Mouse (Mus musculus): ENCODE measurements around the gene Adgrl3. TPM values are rescaled to one million over a fixed set of nuclear protein-coding genes. Genes with fewer than 3 reads are reported as not detected.
A peak's percentile ranks its signal among the peaks of the same experiment; 100 is the strongest.

The Adgrl3 gene
- polyA plus RNA-seq, 1 experiment from 2014 or later = 34.6 TPM

- H3K27me3 ChIP-seq = peaks cover 30% of the 10 kb centered on the region
- WGBS = 83% methylated on average over 4 of the region's 4 CpGs
- no peak overlapping the region for H3K27ac ChIP-seq
- H3K9ac ChIP-seq = no peak overlapping the region
- ATAC-seq (ENCODE audit: low FRiP score) = no peak
- no peaks in the 10 kb centered on the region for H3K36me3 ChIP-seq (replicated peaks)
- no peak overlapping the region for H3K4me2 ChIP-seq
- no peaks in the 10 kb centered on the region; the same call in 1 of the 2 replicates for H3K4me1 ChIP-seq
- H3K9me3 ChIP-seq = no peaks in the 10 kb centered on the region
- H3K4me3 ChIP-seq (replicated peaks) = no peak overlapping the region
These were observed 654.5 kb downstream of the Adgrl3 start for GRCm38 (mm10) chr5:81674275-81674974.

GRCm38 (mm10) chr5:81674975-81675371, 655.0 kb downstream of the Adgrl3 start:
- Histone ChIP-seq H3K4me2 (no peak overlapping the region), H3K4me3 (replicated peaks) (no peak overlapping the region), H3K36me3 (replicated peaks) (no peaks in the 10 kb centered on the region), H3K9me3 (no peaks in the 10 kb centered on the region), H3K4me1 (no peaks in the 10 kb centered on the region; the same call in 1 of the 2 replicates), H3K9ac (no peak overlapping the region), H3K27me3 (peaks cover 26% of the 10 kb centered on the region), H3K27ac (no peak overlapping the region)
- 70% methylated on average over 1 of the region's 1 CpGs for WGBS
- ATAC-seq (ENCODE audit: low FRiP score) = no peak

GRCm38 (mm10) chr5:81676896-81677295, 657.0 kb downstream of the Adgrl3 start:
- WGBS = 89% methylated on average over 1 of the region's 1 CpGs
- Histone ChIP-seq H3K4me2 (no peak overlapping the region), H3K9me3 (no peaks in the 10 kb centered on the region), H3K27ac (no peak overlapping the region), H3K4me3 (replicated peaks) (no peak overlapping the region), H3K9ac (no peak overlapping the region), H3K4me1 (no peaks in the 10 kb centered on the region), H3K36me3 (replicated peaks) (no peaks in the 10 kb centered on the region), H3K27me3 (peaks cover 19% of the 10 kb centered on the region)
- no peak for ATAC-seq (ENCODE audit: low FRiP score)

DNA sequence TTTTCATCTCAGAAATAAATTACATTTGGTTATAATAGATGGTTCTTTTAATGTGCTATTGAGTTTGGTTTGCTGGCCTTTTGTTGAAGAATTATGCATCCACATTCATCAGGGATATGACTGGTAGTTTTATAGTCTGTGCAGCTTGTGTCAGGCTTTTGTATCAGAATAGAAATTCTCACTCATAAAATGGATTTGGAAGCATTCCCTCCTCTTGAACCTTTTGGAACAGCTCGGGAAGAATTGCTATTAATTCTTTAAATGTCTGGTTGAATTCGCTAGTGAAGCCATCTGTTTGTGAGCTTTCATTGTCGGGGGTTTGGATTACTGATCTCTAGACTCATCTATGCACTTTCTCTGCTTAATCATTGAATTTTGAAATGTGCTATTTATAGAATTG, 666.3 kb downstream of the Adgrl3 start:
- Histone ChIP-seq H3K36me3 (replicated peaks) (no peaks in the 10 kb centered on the region), H3K4me2 (no peak overlapping the region), H3K4me3 (replicated peaks) (no peak overlapping the region), H3K9ac (no peak overlapping the region), H3K27ac (no peak overlapping the region), H3K27me3 (no peaks in the 10 kb centered on the region), H3K9me3 (no peaks in the 10 kb centered on the region), H3K4me1 (no peaks in the 10 kb centered on the region)
- WGBS = 88% methylated on average over 3 of the region's 3 CpGs
- no peak for ATAC-seq (ENCODE audit: low FRiP score)

- Histone ChIP-seq H3K27me3 (no peaks in the 10 kb centered on the region), H3K27ac (no peak overlapping the region), H3K9ac (no peak overlapping the region), H3K9me3 (no peaks in the 10 kb centered on the region), H3K4me1 (no peaks in the 10 kb centered on the region), H3K4me2 (no peak overlapping the region), H3K4me3 (replicated peaks) (no peak overlapping the region), H3K36me3 (replicated peaks) (no peaks in the 10 kb centered on the region)
- ATAC-seq (ENCODE audit: low FRiP score) = no peak
- 92% methylated on average over 4 of the region's 4 CpGs for WGBS
These were observed 666.9 kb downstream of the Adgrl3 start for GRCm38 (mm10) chr5:81686845-81687244.

- Histone ChIP-seq H3K27me3 (0 out of 2 replicates have a peak, but pooled peaks cover 4% of the 10 kb centered on the region), H3K4me2 (no peak overlapping the region), H3K27ac (no peak overlapping the region), H3K9ac (no peak overlapping the region), H3K4me1 (peaks cover 4% of the 10 kb centered on the region), H3K4me3 (replicated peaks) (no peak overlapping the region), H3K9me3 (no peaks in the 10 kb centered on the region), H3K36me3 (replicated peaks) (no peaks in the 10 kb centered on the region)
- ATAC-seq (ENCODE audit: low FRiP score) = no peak
- 69% methylated on average over 3 of the region's 3 CpGs for WGBS
These were observed 709.7 kb downstream of the Adgrl3 start for GRCm38 (mm10) chr5:81729620-81730019.

DNA sequence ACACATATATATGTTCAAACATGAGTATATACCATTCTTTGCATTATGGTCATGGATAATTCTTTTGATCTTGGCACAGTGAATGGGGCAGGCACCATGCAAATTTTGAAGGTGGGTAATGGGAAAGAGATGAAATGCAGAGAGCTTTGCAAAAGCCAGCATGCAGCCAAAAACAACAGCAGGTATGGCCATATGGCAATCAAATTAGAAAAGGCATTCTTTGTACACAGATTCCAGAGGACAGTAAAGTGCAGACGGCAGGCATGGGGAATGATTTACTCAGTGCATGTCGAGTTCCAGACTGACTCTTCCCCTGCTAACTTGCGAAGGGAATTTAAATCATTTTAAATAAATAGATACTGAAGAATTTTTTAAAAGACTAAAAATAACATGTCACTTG, 716.1 kb downstream of the Adgrl3 start:
- H3K27ac ChIP-seq = no peak overlapping the region
- no peaks in the 10 kb centered on the region for H3K36me3 ChIP-seq (replicated peaks)
- H3K9me3 ChIP-seq = no peaks in the 10 kb centered on the region
- H3K9ac ChIP-seq = no peak overlapping the region
- no peak overlapping the region for H3K4me3 ChIP-seq (replicated peaks)
- no peaks in the 10 kb centered on the region for H3K27me3 ChIP-seq
- H3K4me1 ChIP-seq = no peaks in the 10 kb centered on the region
- ATAC-seq (ENCODE audit: low FRiP score) = no peak
- WGBS = 72% methylated on average over 3 of the region's 3 CpGs
- H3K4me2 ChIP-seq = no peak overlapping the region

DNA sequence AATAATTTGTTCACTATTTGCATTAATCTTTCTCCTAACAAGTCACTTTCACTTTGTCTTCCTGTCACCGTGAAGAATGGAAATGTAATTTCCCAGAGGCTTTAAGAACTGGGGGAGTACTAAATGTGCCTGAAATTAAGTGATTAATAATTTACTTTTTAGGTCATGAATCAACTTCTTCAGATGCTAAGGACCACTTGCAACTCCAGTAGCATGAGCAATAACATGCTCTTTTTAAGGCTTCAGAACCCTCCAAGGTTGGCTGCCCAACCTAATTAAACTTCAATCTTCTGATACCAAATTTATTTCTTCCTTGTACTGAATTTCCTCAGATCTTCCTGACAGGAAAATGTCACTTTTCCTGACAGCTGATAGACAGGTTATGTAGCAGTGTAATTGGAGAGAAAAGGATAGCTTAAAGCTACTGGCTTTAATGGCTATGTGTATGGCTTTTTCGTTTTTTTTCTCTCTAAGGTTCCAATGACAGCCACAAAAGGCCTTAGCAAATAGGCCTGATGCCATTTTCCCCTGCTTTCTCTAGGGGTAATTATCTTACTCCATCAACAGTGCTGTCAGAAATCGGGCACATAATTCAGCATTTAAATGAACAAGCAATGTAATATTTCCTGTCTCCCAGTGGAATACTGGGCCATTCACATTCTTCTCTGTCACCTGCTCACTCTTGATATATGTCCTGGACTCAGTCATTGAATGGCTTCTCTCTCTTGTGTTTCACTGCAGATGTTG, 718.5 kb downstream of the Adgrl3 start:
- no peak overlapping the region for H3K27ac ChIP-seq
- no peaks in the 10 kb centered on the region for H3K27me3 ChIP-seq
- H3K4me1 ChIP-seq = no peaks in the 10 kb centered on the region
- H3K9ac ChIP-seq = no peak overlapping the region
- no peaks in the 10 kb centered on the region for H3K9me3 ChIP-seq
- peak; percentile 69 for ATAC-seq (ENCODE audit: low FRiP score)
- H3K36me3 ChIP-seq (replicated peaks) = no peaks in the 10 kb centered on the region
- no peak overlapping the region for H3K4me3 ChIP-seq (replicated peaks)
- H3K4me2 ChIP-seq = no peak overlapping the region
- 69% methylated on average over 3 of the region's 3 CpGs for WGBS

GRCm38 (mm10) chr5:81752426-81752825, 732.5 kb downstream of the Adgrl3 start:
- Histone ChIP-seq H3K4me3 (replicated peaks) (no peak overlapping the region), H3K36me3 (replicated peaks) (no peaks in the 10 kb centered on the region), H3K27me3 (no peaks in the 10 kb centered on the region), H3K4me2 (no peak overlapping the region), H3K27ac (no peak overlapping the region), H3K9ac (no peak overlapping the region), H3K4me1 (no peaks in the 10 kb centered on the region), H3K9me3 (no peaks in the 10 kb centered on the region)
- no peak for ATAC-seq (ENCODE audit: low FRiP score)
- WGBS = 87% methylated on average over 3 of the region's 3 CpGs

GRCm38 (mm10) chr5:81755711-81756110, 735.8 kb downstream of the Adgrl3 start:
- Histone ChIP-seq H3K9ac (no peak overlapping the region), H3K27me3 (no peaks in the 10 kb centered on the region), H3K36me3 (replicated peaks) (no peaks in the 10 kb centered on the region), H3K4me2 (no peak overlapping the region), H3K4me3 (replicated peaks) (no peak overlapping the region), H3K9me3 (no peaks in the 10 kb centered on the region), H3K27ac (no peak overlapping the region), H3K4me1 (no peaks in the 10 kb centered on the region)
- WGBS = 78% methylated on average over 2 of the region's 2 CpGs
- ATAC-seq (ENCODE audit: low FRiP score) = no peak

DNA sequence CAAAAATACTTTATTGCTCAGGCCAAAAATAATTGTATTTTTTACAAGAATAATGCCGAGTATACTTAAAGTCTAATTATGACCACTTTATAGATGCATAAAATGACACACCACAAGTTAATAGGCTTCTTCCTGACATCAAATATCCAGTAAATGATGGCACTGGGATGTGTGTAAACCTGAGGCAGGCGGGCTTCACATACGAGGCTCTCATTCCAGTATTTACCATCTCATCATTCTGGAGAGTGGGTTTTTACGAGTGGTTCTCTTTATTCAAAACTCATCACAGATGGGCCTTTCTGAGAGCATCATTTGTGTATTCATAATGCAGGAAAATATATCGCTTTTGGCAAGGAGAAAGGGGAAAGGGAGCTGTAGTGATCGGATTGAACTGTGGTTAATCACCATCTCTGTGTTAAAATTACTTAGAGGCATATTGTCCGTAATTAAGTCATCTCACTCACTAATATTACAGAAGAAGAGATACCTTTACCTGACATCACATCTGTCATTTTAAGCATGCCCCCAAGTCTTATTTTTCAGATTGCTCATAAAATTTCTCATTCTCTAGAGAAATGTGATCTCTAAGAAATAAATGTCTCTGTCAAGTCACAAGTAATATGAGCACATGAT, 737.3 kb downstream of the Adgrl3 start:
- ATAC-seq (ENCODE audit: low FRiP score) = no peak
- Histone ChIP-seq H3K36me3 (replicated peaks) (no peaks in the 10 kb centered on the region), H3K9me3 (no peaks in the 10 kb centered on the region), H3K9ac (no peak overlapping the region), H3K4me2 (no peak overlapping the region), H3K4me3 (replicated peaks) (no peak overlapping the region), H3K27ac (no peak overlapping the region), H3K4me1 (no peaks in the 10 kb centered on the region), H3K27me3 (no peaks in the 10 kb centered on the region)
- WGBS = 88% methylated on average over 7 of the region's 7 CpGs

DNA sequence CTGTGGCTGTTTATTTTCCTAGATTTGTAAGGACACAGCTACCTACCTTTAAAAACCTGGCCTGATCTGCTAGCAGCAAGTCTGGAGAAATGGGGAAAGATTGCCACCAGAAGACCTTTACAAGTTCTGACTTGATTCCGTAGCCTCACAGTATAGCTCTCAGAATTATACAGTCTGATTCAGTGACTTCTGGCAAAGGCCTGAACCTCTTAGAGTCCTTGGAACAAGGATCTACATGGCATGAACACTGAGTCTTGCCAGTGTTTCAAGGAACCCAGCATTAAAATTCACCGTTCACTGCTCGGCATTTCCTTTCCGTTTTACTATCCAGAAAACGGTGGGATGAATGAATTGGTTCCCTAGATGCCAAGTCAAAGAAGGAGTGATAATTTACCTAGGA, 756.3 kb downstream of the Adgrl3 start:
- no peak for ATAC-seq (ENCODE audit: low FRiP score)
- Histone ChIP-seq H3K36me3 (replicated peaks) (no peaks in the 10 kb centered on the region), H3K9ac (no peak overlapping the region), H3K27ac (no peak overlapping the region), H3K4me3 (replicated peaks) (no peak overlapping the region), H3K27me3 (no peaks in the 10 kb centered on the region), H3K9me3 (no peaks in the 10 kb centered on the region), H3K4me2 (no peak overlapping the region), H3K4me1 (no peaks in the 10 kb centered on the region)
- WGBS = 92% methylated on average over 5 of the region's 5 CpGs

Data from forebrain, embryonic 12.5 days (tissue).